ENCODE assay signal across 10 mouse cellular contexts in the genomic region with DNA sequence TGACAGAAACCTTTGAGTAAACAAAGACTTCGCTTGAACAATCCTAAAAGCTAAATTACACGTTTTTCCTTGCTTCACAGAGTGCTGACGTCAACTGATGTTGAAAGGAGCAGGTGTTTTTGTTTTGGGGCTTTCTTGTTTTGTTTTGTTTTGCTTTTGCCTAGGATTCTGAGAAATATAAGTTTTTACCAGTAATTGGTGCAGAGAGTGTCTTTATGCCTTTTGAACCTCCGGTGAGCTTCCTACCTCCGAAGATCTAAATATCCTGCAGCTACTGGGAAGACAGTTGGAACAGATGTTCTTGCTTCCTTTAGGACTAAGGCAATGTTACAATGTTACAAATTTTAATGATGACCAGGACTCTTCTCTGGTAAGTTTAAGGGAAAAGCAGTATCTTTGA. TPM values are rescaled to one million over a fixed set of nuclear protein-coding genes. Genes with fewer than 3 reads are reported as not detected.
DNase-seq lines count a peak whose midpoint lies in the region; ATAC-seq and TF ChIP-seq lines count a peak whose summit lies in the region.
"Had no signal": no experiment of that assay in that cellular context is flagged by ENCODE, and none has a peak within 500 bp of the region (broad histone marks: within the 10 kb centered on the region; RNA-seq: fewer than 3 reads in every experiment).

Gene Mpzl2, plus strand, starts transcription at position 301 of the 400 bp plus-strand sequence.

- H3K9me3 ChIP-seq in heart, embryonic 16.5 days (replicated peaks; ENCODE audit: control insufficient read depth, low read length) = no peaks in the 10 kb centered on the region
- H3K9me3 ChIP-seq in stomach, embryonic 16.5 days (replicated peaks; ENCODE audit: control insufficient read depth, low read length) = no peaks in the 10 kb centered on the region
- H3K9me3 ChIP-seq: G1E had no signal

- peaks cover 47% of the 10 kb centered on the region for H3K27me3 ChIP-seq in heart, embryonic 16.5 days (ENCODE audit: control insufficient read depth, insufficient read depth, low read length)
- H3K27me3 ChIP-seq in thymus, adult 2 months (ENCODE audit: control insufficient read depth, insufficient read depth, low read length) = peaks cover 4% of the 10 kb centered on the region; the same call in 1 of the 2 replicates
- H3K27me3 ChIP-seq in stomach, embryonic 16.5 days (ENCODE audit: control insufficient read depth, insufficient read depth, low read length) = no peaks in the 10 kb centered on the region

- 54% methylated on average over 5 of the region's 5 CpGs for WGBS in heart, embryonic 16.5 days
- WGBS in thymus, adult 2 months = 30% methylated on average over 5 of the region's 5 CpGs
- 22% methylated on average over 5 of the region's 5 CpGs for WGBS in large intestine, adult 2 months
- WGBS in stomach, embryonic 16.5 days = 40% methylated on average over 5 of the region's 5 CpGs

- no peak for TF ChIP-seq POLR2A in thymus, adult 2 months (IDR thresholded peaks at IDR 0.05; ENCODE audit: control insufficient read depth, extremely low read depth, insufficient read depth, low read length, poor library complexity)

- no peaks in the 10 kb centered on the region for H3K36me3 ChIP-seq in heart, embryonic 16.5 days (ENCODE audit: control insufficient read depth, insufficient read depth)
- H3K36me3 ChIP-seq in thymus, adult 2 months (ENCODE audit: control insufficient read depth, insufficient read depth, low read length) = no peaks in the 10 kb centered on the region
- no peaks in the 10 kb centered on the region for H3K36me3 ChIP-seq in stomach, embryonic 16.5 days (ENCODE audit: control insufficient read depth, insufficient read depth, low read length)
- H3K36me3 ChIP-seq: G1E had no signal

- intact Hi-C loops in heart, postnatal 25 days (cut with DNase I) = no loop called here

- H3K27ac ChIP-seq in heart, embryonic 16.5 days (ENCODE audit: low read length) = peak within 1 kb of the TSS; percentile 29; the same call in 1 of the 2 replicates
- H3K27ac ChIP-seq in thymus, adult 2 months (ENCODE audit: control insufficient read depth, insufficient read depth, low read length) = no peak within 1 kb of the TSS
- H3K27ac ChIP-seq in stomach, embryonic 16.5 days (ENCODE audit: low read length) = peak within 1 kb of the TSS; percentile 57; the same call in 1 of the 2 replicates

- no peak within 1 kb of the TSS for H3K9ac ChIP-seq in heart, embryonic 16.5 days (ENCODE audit: low read length)
- peak within 1 kb of the TSS; percentile 52 for H3K9ac ChIP-seq in stomach, embryonic 16.5 days (ENCODE audit: low read length)

- H3K4me1 ChIP-seq in heart, embryonic 16.5 days (ENCODE audit: control insufficient read depth, insufficient read depth, low read length) = peaks cover 10% of the 10 kb centered on the region
- peaks cover 33% of the 10 kb centered on the region for H3K4me1 ChIP-seq in thymus, adult 2 months (replicated peaks; ENCODE audit: control insufficient read depth, insufficient read depth, low read length)
- peaks cover 7% of the 10 kb centered on the region; the same call in 1 of the 2 replicates for H3K4me1 ChIP-seq in stomach, embryonic 16.5 days (ENCODE audit: control insufficient read depth, insufficient read depth, low read length)

- ATAC-seq in heart, embryonic 16.5 days (replicated peaks; ENCODE audit: extremely low read depth, insufficient read depth, low FRiP score) = no peak
- ATAC-seq in stomach, embryonic 16.5 days (ENCODE audit: insufficient read depth, low FRiP score) = no peak

- no peak for TF ChIP-seq CTCF in thymus, adult 2 months (IDR thresholded peaks at IDR 0.05; ENCODE audit: borderline replicate concordance, control insufficient read depth, extremely low read depth, insufficient read depth, low read length, poor library complexity)

- DNase-seq in heart, postnatal 25 days (ENCODE audit: low spot score) = no peak
- no peak for DNase-seq in thymus, adult 2 months
- DNase-seq in thymus, adult 18-20 months = no peak
- DNase-seq in large intestine, adult 2 months (ENCODE audit: low read depth, low spot score) = no peak
- no peak for DNase-seq in embryo, embryonic 9.5 days (ENCODE audit: extremely low spot score)
- DNase-seq in thymus, postnatal 25 days = no peak
- DNase-seq: embryo, embryonic 11 days had no signal

- H3K4me2 ChIP-seq in heart, embryonic 16.5 days (ENCODE audit: low read depth, low read length) = peak within 1 kb of the TSS; percentile 27; the same call in 1 of the 2 replicates
- peak within 1 kb of the TSS; percentile 40 for H3K4me2 ChIP-seq in stomach, embryonic 16.5 days (ENCODE audit: low read depth, low read length)

- peak within 1 kb of the TSS; percentile 10; the same call in 1 of the 2 replicates for H3K4me3 ChIP-seq in heart, embryonic 16.5 days (ENCODE audit: low read length)
- no peak within 1 kb of the TSS for H3K4me3 ChIP-seq in thymus, adult 2 months (ENCODE audit: control insufficient read depth, insufficient read depth, low read length)
- H3K4me3 ChIP-seq in stomach, embryonic 16.5 days (replicated peaks; ENCODE audit: low read length) = peak within 1 kb of the TSS; percentile 7; the same call in 1 of the 2 replicates

RNA-seq across cellular contexts. Expression of gene Mpzl2, which starts in this region (rescaled TPM):
- polyA plus RNA-seq in heart, embryonic 16.5 days (2015; fragmentation: Nextera tagmentation; extraction: Ambion mirVana) = 4.2 and 6.1 TPM in 2 replicates
- 1 to 10 TPM in 1 of 2 experiments, under 1 TPM in 1; 0.81 to 1.0 TPM for total RNA-seq in heart, postnatal 25 days (2021)
- polyA plus RNA-seq in thymus, adult 2 months (2012; rRNA removed) = 10.1 and 11.6 TPM in 2 replicates
- 13.6 and 19.9 TPM in 2 replicates for polyA plus RNA-seq in large intestine, adult 2 months (2012; rRNA removed)
- polyA plus RNA-seq in stomach, embryonic 16.5 days (2015; fragmentation: Nextera tagmentation; extraction: Ambion mirVana) = 46.2 and 59.3 TPM in 2 replicates
- polyA plus RNA-seq: G1E had no signal
